Mouse (Mus musculus): ENCODE measurements around the gene Cadps. TPM values are rescaled to one million over a fixed set of nuclear protein-coding genes. Genes with fewer than 3 reads are reported as not detected.

Gene Cadps
- polyA plus RNA-seq, 1 experiment from 2014 or later: 0.03 TPM

DNA sequence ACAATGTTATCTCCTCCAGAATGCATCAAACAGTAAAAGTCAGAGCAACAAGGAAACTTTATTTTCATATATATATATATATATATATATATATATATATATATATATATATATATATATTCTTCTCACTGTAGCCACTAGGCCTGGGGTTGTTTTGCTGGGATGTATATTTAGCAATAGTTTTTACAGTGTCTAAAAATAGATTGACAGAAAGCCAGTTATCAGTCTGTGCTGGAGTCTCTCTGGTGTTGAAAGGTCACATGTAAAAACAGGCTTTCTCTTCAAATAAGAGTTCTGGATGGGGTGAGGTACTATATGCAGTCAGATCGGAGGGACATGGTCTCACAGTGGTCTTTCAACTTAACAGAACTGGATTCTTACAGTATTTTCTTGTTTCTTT lies 2.7 kb downstream of the Cadps start:
- Histone ChIP-seq H3K4me1 (replicated peaks) (0 out of 2 replicates have a peak, but pooled peaks cover 3% of the 10 kb centered on the region), H3K9ac (no peak overlapping the region), H3K27me3 (peaks cover 28% of the 10 kb centered on the region), H3K4me3 (replicated peaks) (no peak overlapping the region), H3K9me3 (replicated peaks) (no peaks in the 10 kb centered on the region), H3K27ac (no peak overlapping the region), H3K4me2 (no peak overlapping the region), H3K36me3 (no peaks in the 10 kb centered on the region)
- WGBS (ENCODE audit: insufficient replicate concordance): 64% methylated on average over 1 of the region's 1 CpGs
- no peak for ATAC-seq (ENCODE audit: low read depth)
- DNase-seq: no peak

DNA sequence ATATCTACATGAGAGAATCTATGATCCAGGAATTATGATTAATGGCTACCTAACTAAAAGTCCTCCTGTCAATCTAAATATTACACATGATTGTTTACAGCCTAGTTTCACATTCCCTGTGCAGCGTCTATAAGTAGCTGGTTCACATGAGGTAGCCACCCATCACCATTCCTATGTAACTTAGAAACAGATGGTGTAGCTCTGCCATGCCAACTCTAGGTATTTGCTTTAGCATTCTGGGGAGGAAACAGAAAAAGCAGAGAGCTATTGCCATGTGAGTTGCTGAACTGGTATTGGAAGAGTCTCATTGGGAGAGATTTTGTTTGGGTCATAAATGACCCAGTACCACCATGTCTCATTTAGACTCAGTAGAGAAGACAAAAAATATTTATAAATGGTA lies 4.4 kb downstream of the Cadps start:
- H3K4me1 ChIP-seq (replicated peaks): 0 out of 2 replicates have a peak, but pooled peaks cover 3% of the 10 kb centered on the region
- 60% methylated on average over 1 of the region's 1 CpGs for WGBS (ENCODE audit: insufficient replicate concordance)
- H3K4me2 ChIP-seq: no peak overlapping the region
- H3K27me3 ChIP-seq: peaks cover 25% of the 10 kb centered on the region
- H3K36me3 ChIP-seq: no peaks in the 10 kb centered on the region
- H3K9ac ChIP-seq: no peak overlapping the region
- no peak for ATAC-seq (ENCODE audit: low read depth)
- DNase-seq: no peak
- no peaks in the 10 kb centered on the region for H3K9me3 ChIP-seq (replicated peaks)
- no peak overlapping the region for H3K4me3 ChIP-seq (replicated peaks)
- no peak overlapping the region for H3K27ac ChIP-seq

DNA sequence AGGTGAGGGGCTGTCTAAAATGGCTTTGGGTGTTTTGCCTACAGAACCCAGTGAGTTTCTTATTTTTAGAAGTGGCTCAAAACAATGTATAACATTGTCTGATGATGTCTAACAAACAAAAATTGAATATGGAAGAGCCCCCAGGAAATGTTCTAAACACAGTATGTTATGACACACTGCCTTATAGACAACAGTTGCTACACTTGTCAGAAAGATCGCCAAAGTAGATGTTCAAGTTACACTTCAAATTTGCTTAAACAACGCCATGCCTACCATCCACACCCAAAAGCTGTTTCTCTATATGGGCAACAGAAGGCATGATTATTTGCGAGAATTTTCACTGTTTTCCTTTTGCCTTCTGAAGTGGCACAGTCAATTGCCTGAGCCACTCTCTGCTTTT lies 10.8 kb downstream of the Cadps start:
- no peak overlapping the region for H3K9ac ChIP-seq
- no peak overlapping the region for H3K27ac ChIP-seq
- H3K4me3 ChIP-seq (replicated peaks): no peak overlapping the region
- no peak for ATAC-seq (ENCODE audit: low read depth)
- 66% methylated on average over 3 of the region's 3 CpGs for WGBS (ENCODE audit: insufficient replicate concordance)
- no peak overlapping the region for H3K4me2 ChIP-seq
- no peaks in the 10 kb centered on the region for H3K9me3 ChIP-seq (replicated peaks)
- no peak for DNase-seq
- H3K27me3 ChIP-seq: no peaks in the 10 kb centered on the region
- H3K4me1 ChIP-seq (replicated peaks): no peaks in the 10 kb centered on the region
- no peaks in the 10 kb centered on the region for H3K36me3 ChIP-seq

DNA sequence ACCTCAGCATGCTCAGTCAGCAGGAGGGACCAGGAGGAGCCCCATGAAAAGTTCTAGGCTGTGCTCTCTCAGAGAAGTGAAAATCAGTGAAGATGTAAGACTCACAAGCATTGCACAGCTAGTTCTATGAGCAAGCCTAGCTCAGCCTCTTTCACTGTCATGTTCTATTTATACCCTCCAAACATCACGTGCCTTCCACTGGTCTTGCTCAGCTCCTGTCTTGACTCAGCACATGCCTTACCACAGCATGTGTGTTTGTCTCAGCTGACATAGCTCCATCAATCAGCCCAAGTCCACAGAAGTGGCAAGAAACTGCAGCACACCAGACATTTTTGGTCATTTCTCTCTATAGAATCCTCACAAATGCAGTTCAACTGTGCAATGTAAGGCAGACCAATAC lies 19.9 kb downstream of the Cadps start:
- Histone ChIP-seq H3K9me3 (replicated peaks) (no peaks in the 10 kb centered on the region), H3K4me1 (replicated peaks) (no peaks in the 10 kb centered on the region), H3K9ac (no peak overlapping the region), H3K36me3 (no peaks in the 10 kb centered on the region), H3K4me3 (replicated peaks) (no peak overlapping the region), H3K27ac (no peak overlapping the region), H3K27me3 (no peaks in the 10 kb centered on the region), H3K4me2 (no peak overlapping the region)
- WGBS (ENCODE audit: insufficient replicate concordance): 27% methylated on average over 1 of the region's 1 CpGs
- ATAC-seq (ENCODE audit: low read depth) (no peak), DNase-seq (no peak)

DNA sequence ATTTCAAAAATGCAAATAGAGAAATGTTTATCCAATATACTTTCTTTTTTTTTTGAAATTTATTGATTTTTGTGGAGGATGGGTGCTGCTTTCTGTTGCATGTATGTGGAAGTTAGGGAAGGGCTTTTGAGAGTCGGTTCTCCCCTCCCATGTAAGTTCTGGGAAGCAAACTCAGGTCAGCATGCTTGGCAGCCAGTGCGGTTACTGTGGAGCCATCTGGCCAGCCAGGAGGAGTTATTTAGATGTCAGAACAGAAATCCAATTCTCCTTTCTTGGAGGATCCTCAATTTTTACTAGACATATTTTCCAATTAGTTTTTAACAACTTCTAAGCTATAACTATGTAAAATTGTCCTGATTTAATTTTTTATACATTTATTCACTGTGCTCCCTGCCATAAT lies 21.8 kb downstream of the Cadps start:
- Histone ChIP-seq H3K4me2 (no peak overlapping the region), H3K9me3 (replicated peaks) (no peaks in the 10 kb centered on the region), H3K27ac (no peak overlapping the region), H3K36me3 (no peaks in the 10 kb centered on the region), H3K4me3 (replicated peaks) (no peak overlapping the region), H3K27me3 (no peaks in the 10 kb centered on the region), H3K9ac (no peak overlapping the region), H3K4me1 (replicated peaks) (no peaks in the 10 kb centered on the region)
- WGBS (ENCODE audit: insufficient replicate concordance): 55% methylated on average over 2 of the region's 2 CpGs
- DNase-seq (no peak), ATAC-seq (ENCODE audit: low read depth) (no peak)

DNA sequence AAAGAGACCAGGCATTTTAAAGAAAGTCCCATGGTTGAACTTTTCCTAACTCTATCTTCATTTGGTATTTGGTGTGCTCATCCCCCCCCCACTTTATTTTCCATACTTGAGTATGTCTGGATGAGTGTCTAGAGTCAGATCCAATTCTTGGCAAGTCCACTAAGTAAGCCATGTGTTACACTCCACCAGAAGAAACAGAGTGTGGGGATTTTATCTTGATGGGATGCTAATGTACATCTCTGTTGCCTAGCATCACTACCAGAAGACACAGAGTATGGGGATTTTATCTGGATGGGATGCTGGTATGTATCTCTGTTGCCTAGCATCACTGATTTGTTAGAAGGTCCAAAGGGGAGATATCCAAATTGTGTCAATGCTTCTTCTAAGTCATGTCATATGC lies 24.0 kb downstream of the Cadps start:
- Histone ChIP-seq H3K36me3 (no peaks in the 10 kb centered on the region), H3K9me3 (replicated peaks) (no peaks in the 10 kb centered on the region), H3K4me2 (no peak overlapping the region), H3K4me1 (replicated peaks) (no peaks in the 10 kb centered on the region), H3K27ac (no peak overlapping the region), H3K27me3 (no peaks in the 10 kb centered on the region), H3K9ac (no peak overlapping the region), H3K4me3 (replicated peaks) (no peak overlapping the region)
- ATAC-seq (ENCODE audit: low read depth) (no peak), DNase-seq (no peak)

DNA sequence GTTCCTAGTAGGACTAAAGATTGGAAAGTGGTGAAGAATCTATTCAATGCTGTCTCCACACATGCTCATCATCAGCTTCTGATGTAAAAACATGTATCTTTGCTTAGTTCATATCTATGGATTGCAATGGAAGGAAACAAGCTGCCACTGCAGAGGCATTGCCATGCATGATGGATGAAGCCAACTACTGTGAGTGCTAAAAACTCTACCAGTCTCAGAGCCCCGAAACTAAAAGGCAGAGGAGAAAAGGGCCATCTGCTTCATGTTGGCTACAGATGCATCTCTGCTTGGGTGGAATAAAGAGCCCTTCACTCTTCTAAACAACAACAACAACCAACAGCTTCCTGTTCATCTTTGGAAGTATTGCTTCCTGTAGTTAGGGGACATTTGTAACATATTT lies 38.6 kb downstream of the Cadps start:
- Histone ChIP-seq H3K4me1 (replicated peaks) (no peaks in the 10 kb centered on the region), H3K27me3 (no peaks in the 10 kb centered on the region), H3K9me3 (replicated peaks) (no peaks in the 10 kb centered on the region), H3K4me3 (replicated peaks) (no peak overlapping the region), H3K36me3 (no peaks in the 10 kb centered on the region), H3K9ac (no peak overlapping the region), H3K4me2 (no peak overlapping the region), H3K27ac (no peak overlapping the region)
- DNase-seq: no peak
- no peak for ATAC-seq (ENCODE audit: low read depth)
- 58% methylated on average over 1 of the region's 1 CpGs for whole genome bisulfite sequencing (ENCODE audit: insufficient replicate concordance)

DNA sequence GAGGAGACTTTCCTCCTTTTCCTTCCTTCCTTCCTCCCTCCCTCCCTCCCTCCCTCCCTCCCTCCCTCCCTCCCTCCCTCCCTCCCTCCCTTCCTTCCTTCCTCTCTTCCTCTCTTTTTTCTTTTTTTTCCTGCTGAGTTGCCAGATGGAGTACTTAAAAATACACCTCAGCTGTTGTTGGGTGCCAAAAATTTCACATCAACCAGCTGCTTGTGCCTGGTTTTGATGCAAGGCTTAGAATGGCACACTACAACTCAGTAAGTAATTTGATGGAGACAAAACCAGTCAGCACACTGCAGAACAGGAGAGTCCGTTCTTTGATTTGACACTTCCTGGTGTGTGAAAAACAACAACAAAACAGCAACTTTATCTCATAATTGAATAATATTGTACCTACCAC lies 42.9 kb downstream of the Cadps start:
- H3K36me3 ChIP-seq: no peaks in the 10 kb centered on the region
- no peak overlapping the region for H3K4me2 ChIP-seq
- DNase-seq: no peak
- no peak for ATAC-seq (ENCODE audit: low read depth)
- H3K27ac ChIP-seq: no peak overlapping the region
- H3K4me1 ChIP-seq (replicated peaks): no peaks in the 10 kb centered on the region
- no peaks in the 10 kb centered on the region for H3K9me3 ChIP-seq (replicated peaks)
- WGBS (ENCODE audit: insufficient replicate concordance): 53% methylated on average over 1 of the region's 1 CpGs
- H3K27me3 ChIP-seq: no peaks in the 10 kb centered on the region
- H3K4me3 ChIP-seq (replicated peaks): no peak overlapping the region
- no peak overlapping the region for H3K9ac ChIP-seq

DNA sequence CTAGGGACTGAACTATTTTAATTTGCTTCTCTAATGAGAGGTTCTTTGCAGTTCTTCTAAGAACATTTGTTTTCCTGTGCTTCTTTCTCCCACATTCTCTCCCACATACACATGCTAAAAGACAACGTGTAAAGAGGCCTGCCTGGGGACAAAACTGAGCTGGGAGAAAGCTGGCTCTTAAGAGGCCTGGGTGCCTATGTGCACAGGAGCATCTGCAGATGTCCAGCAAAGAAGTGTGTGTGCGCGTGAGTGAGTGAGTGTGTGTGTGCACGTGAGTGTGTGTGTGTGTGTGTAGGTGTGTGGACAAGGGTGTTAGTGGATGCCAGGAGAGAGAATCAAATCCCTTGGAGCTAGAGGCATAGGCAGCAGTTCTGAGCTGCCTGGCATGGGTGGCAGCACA lies 44.9 kb downstream of the Cadps start:
- Histone ChIP-seq H3K9ac (no peak overlapping the region), H3K4me1 (replicated peaks) (no peaks in the 10 kb centered on the region), H3K4me2 (no peak overlapping the region), H3K4me3 (replicated peaks) (no peak overlapping the region), H3K36me3 (no peaks in the 10 kb centered on the region), H3K27me3 (no peaks in the 10 kb centered on the region), H3K27ac (no peak overlapping the region), H3K9me3 (replicated peaks) (no peaks in the 10 kb centered on the region)
- 69% methylated on average over 4 of the region's 4 CpGs for WGBS (ENCODE audit: insufficient replicate concordance)
- ATAC-seq (ENCODE audit: low read depth): no peak
- DNase-seq: no peak

DNA sequence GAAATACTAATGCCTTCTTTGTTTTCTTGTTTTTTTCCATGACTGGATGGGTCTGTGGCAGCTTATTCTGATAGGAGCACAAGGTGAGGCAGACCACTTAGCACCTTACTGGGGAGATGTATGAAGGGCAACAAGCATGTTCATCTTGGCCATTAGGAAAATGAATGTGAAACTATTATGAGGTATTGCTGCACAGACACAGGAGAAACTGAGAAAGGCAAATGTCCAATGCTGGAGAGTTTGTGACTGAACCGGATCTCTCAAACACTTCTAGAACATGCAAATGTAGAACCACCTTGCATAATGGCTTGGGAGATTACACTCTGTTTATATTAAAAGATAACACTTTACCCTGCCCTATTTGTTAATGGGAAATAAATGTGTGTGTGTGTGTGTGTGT lies 54.0 kb downstream of the Cadps start:
- no peak overlapping the region for H3K27ac ChIP-seq
- DNase-seq: no peak
- H3K4me3 ChIP-seq (replicated peaks): no peak overlapping the region
- 51% methylated on average over 1 of the region's 1 CpGs for WGBS (ENCODE audit: insufficient replicate concordance)
- H3K9me3 ChIP-seq (replicated peaks): no peaks in the 10 kb centered on the region
- no peak for ATAC-seq (ENCODE audit: low read depth)
- H3K9ac ChIP-seq: no peak overlapping the region
- H3K4me1 ChIP-seq (replicated peaks): no peaks in the 10 kb centered on the region
- H3K27me3 ChIP-seq: no peaks in the 10 kb centered on the region
- no peak overlapping the region for H3K4me2 ChIP-seq
- H3K36me3 ChIP-seq: no peaks in the 10 kb centered on the region

DNA sequence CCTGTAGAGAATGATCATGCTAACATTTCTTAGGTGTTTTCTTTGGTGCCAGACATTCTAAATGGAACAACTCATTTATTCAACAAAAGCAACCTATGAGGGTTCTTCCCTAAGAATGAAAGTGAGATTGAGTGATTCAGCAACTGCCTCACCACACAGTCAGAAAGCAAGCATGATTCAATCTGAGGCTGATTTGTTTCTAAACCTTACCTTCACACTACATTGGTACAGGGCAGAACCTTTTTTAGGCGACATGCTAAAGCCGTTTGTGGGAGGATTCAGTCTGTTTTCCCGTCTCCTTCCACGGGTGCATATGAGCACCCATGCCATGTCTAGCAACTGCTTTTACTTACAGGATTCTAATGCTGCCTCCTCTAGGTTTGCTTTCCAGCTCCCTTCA lies 69.6 kb downstream of the Cadps start:
- Histone ChIP-seq H3K4me1 (replicated peaks) (no peaks in the 10 kb centered on the region), H3K9ac (no peak overlapping the region), H3K27me3 (no peaks in the 10 kb centered on the region), H3K36me3 (no peaks in the 10 kb centered on the region), H3K27ac (no peak overlapping the region), H3K4me3 (replicated peaks) (no peak overlapping the region), H3K4me2 (no peak overlapping the region), H3K9me3 (replicated peaks) (no peaks in the 10 kb centered on the region)
- WGBS (ENCODE audit: insufficient replicate concordance): 55% methylated on average over 4 of the region's 4 CpGs
- no peak for ATAC-seq (ENCODE audit: low read depth)
- DNase-seq: no peak

DNA sequence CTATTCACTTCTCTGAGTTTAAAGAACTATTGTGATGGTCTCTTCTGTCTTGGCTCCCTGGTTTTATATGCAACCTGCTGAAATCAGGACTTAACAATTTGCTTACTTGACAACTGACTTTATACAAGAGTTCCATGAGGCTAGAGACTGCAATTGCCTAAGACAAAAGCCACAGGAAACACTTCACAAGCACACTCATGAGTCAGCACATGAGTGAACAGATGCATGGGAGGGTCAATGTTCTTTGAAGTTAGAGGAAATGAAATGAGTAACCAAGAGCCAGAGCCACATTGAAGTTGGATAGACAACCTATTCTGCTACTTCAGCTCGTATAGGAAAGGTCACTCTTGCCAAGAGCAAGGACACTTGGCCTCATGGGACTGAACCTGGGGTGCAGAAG lies 71.1 kb downstream of the Cadps start:
- Histone ChIP-seq H3K27me3 (no peaks in the 10 kb centered on the region), H3K4me1 (replicated peaks) (no peaks in the 10 kb centered on the region), H3K4me3 (replicated peaks) (no peak overlapping the region), H3K36me3 (no peaks in the 10 kb centered on the region), H3K4me2 (no peak overlapping the region), H3K27ac (no peak overlapping the region), H3K9ac (no peak overlapping the region), H3K9me3 (replicated peaks) (no peaks in the 10 kb centered on the region)
- WGBS (ENCODE audit: insufficient replicate concordance): 16% methylated on average over 1 of the region's 1 CpGs
- DNase-seq: no peak
- no peak for ATAC-seq (ENCODE audit: low read depth)

DNA sequence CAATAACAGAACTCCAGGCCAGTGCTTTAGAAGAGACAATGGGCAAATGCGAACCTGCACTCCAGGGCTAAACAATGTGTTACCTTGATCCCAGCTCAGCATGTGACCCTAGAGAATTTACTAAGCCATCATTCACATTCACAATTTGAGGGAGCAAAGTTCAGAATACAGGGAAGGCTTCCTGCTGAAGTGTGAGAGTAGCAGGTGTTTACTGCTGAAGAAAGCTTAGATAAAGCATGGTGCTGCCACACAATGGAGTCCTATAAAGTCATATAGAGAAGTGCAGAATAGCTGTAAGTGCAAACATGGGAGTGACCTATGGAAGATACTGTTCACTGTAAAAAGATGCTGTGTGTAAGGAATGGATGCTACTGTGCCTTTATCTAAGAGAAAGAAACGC lies 91.9 kb downstream of the Cadps start:
- ATAC-seq (ENCODE audit: low read depth) (no peak), DNase-seq (no peak)
- no peak overlapping the region for H3K4me2 ChIP-seq
- H3K9ac ChIP-seq: no peak overlapping the region
- H3K4me3 ChIP-seq (replicated peaks): no peak overlapping the region
- no peaks in the 10 kb centered on the region for H3K4me1 ChIP-seq (replicated peaks)
- no peak overlapping the region for H3K27ac ChIP-seq
- 56% methylated on average over 2 of the region's 2 CpGs for WGBS (ENCODE audit: insufficient replicate concordance)
- no peaks in the 10 kb centered on the region for H3K36me3 ChIP-seq
- no peaks in the 10 kb centered on the region for H3K27me3 ChIP-seq
- H3K9me3 ChIP-seq (replicated peaks): no peaks in the 10 kb centered on the region

All from liver, embryonic 13.5 days (tissue).